Mouse (Mus musculus) heart, adult 10 weeks (tissue): ENCODE results near the gene Dram2. TPM values are rescaled to one million over a fixed set of nuclear protein-coding genes. Genes with fewer than 3 reads are reported as not detected.

Experiments used
- polyA plus RNA-seq: library from polyadenylated mRNA; stranded (reverse); fragments of 350-450 nt; fragmentation: Illumina TruSeq; extraction: RNeasy Lipid Tissue Mini Kit (QIAGEN cat#74804); gene quantifications from one replicate; pipeline ENCODE4 v1.2.3, GENCODE M21; 2014; ENCODE audit warnings: low read depth, low replicate concordance

Gene Dram2
- polyA plus RNA-seq = 103 TPM

GRCm38 (mm10) chr3:106547171-106547923 lies at the start of gene Dram2, which contains the start of gene Cept1:
Dram2 (plus strand) TSS chr3:106547798.
Cept1 (minus strand) TSS chr3:106547802.

Other genes with a start within 250 kb of the Dram2 start
- not detected for gene Chil6, start 141.6 kb upstream of the Dram2 start, polyA plus RNA-seq
- 1.9 TPM for gene Dennd2d, start 65.4 kb upstream of the Dram2 start, polyA plus RNA-seq
- gene Cept1, start within 50 bp of the Dram2 start, polyA plus RNA-seq = 25.5 TPM
- 15.0 TPM for gene Lrif1, start 137.2 kb downstream of the Dram2 start, polyA plus RNA-seq
- 6.3 TPM for gene Cd53, start 242.4 kb downstream of the Dram2 start, polyA plus RNA-seq